Mouse (Mus musculus) MEL (cell line): ENCODE measurements around the gene Rrp36.

Source experiments
- CTCF ChIP-seq, 3 experiments: IDR thresholded peaks in 2 of 3; conservative IDR thresholded peaks in 1 of 3; 2 replicates each; pipeline ENCODE4 v1.5.1; 2011 to 2012; ENCODE audit warnings: low read length in 3 of 3, low read depth in 2 of 3, mild to moderate bottlenecking in 2 of 3, improper control_type of control experiment in 1 of 3, inconsistent platforms in 1 of 3, mixed read lengths in 1 of 3, moderate library complexity in 1 of 3; ENCODE audit not compliant: control insufficient read depth in 1 of 3, insufficient read depth in 1 of 3, poor library complexity in 1 of 3, severe bottlenecking in 1 of 3
- TCF12 ChIP-seq: IDR thresholded peaks from 2 replicates; pipeline ENCODE4 v1.6.1; 2014; ENCODE audit warnings: low read depth, mild to moderate bottlenecking, inconsistent platforms, low read length, improper control_type of control experiment, moderate library complexity

DNA sequence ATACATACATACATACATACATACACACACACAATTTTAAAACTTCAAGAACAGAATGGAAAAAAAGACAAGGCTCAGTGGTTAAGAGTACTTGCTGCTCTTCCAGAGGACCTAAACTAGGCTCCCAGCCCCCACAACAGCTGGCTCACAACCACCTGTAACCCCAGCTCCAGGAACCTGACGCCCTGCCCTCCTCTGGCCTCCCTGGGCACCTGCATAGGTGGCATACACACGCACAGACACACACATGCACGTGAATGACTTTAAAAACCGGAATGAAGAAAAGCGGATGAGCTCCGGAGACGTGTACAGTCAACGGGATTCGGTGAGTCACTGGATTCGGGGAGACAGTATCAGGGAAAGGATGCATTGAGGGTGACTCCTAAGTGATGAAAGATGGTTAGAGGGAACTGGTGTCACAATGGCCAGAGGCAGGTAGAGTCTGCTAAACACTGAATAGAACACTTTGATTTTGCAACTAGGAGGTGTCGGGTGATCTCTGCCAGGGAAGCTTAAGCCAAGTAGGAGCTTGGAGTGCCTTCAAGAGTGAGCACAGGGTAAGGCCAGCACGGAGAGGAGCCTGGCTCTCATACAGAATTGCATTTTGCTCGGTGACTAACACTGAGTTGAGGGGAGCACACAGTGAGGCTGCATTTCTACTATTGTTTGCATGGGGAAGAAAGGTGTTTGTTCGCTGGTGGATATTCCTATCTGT lies 32.4 kb upstream of the Rrp36 start:
- TF ChIP-seq TCF12 (no peak), CTCF (IDR thresholded peaks at IDR 0.05 in 2 of 3, conservative IDR thresholded peaks at IDR 0.05 in 1 of 3; ENCODE audit: control insufficient read depth in 1 of 3, insufficient read depth in 1 of 3, low read depth in 2 of 3, low read length in 3 of 3, poor library complexity in 1 of 3, severe bottlenecking in 1 of 3) (no peak)
